Mouse (Mus musculus) lung, adult 2 months (tissue): ENCODE results near the gene Kcnc2.

Experiments
- CTCF ChIP-seq: fragments of 200-500 bp; IDR thresholded peaks from 2 replicates; pipeline ENCODE4 v1.5.1; 2011; ENCODE audit warnings: mild to moderate bottlenecking, low read length, control low read depth; ENCODE audit not compliant: insufficient read depth
- POLR2A ChIP-seq: fragments of 200-500 bp; IDR thresholded peaks from 2 replicates; pipeline ENCODE4 v1.6.1; 2011; ENCODE audit warnings: low read depth, mild to moderate bottlenecking, control low read depth, low read length, borderline replicate concordance; ENCODE audit errors: extremely low read depth

GRCm38 (mm10) chr10:112436950-112437349 lies 166.0 kb downstream of the Kcnc2 start:
- TF ChIP-seq CTCF (no peak), POLR2A (no peak)
